Mouse (Mus musculus) hindbrain, embryonic 12.5 days (tissue): ENCODE data around the gene 1700069L16Rik. TPM values are rescaled to one million over a fixed set of nuclear protein-coding genes. Genes with fewer than 3 reads are reported as not detected.
A peak's percentile ranks its signal among the peaks of the same experiment; 100 is the strongest.

ENCODE experiments used
- ATAC-seq: fragments of 200-750 bp; cut with Nextera tagmentation; 2 replicates; pipeline ENCODE4 v1.8.0; 2017; ENCODE audit warnings: moderate TSS enrichment; ENCODE audit not compliant: low FRiP score
- H3K27ac ChIP-seq: fragments of 300-500 bp; sonication (generic); 2 replicates; pipeline ENCODE4 v1.5.1; 2016; ENCODE audit warnings: mild to moderate bottlenecking
- H3K27me3 ChIP-seq: fragments of 300-500 bp; sonication (generic); 2 replicates; pipeline ENCODE4 v1.6.1; 2016; ENCODE audit warnings: mild to moderate bottlenecking
- H3K36me3 ChIP-seq: fragments of 300-500 bp; sonication (generic); 2 replicates; pipeline ENCODE4 v1.6.1; 2016; ENCODE audit warnings: mild to moderate bottlenecking
- H3K4me1 ChIP-seq: fragments of 300-500 bp; sonication (generic); 2 replicates; pipeline ENCODE4 v1.6.1; 2016
- H3K4me2 ChIP-seq: fragments of 300-500 bp; sonication (generic); replicated peaks from 2 replicates; pipeline ENCODE4 v1.6.1; 2016; ENCODE audit warnings: mild to moderate bottlenecking
- H3K4me3 ChIP-seq: fragments of 300-500 bp; sonication (generic); 2 replicates; pipeline ENCODE4 v1.5.1; 2016; ENCODE audit warnings: mild to moderate bottlenecking
- H3K9ac ChIP-seq: fragments of 300-500 bp; sonication (generic); 2 replicates; pipeline ENCODE4 v1.6.1; 2016; ENCODE audit warnings: mild to moderate bottlenecking, moderate library complexity
- H3K9me3 ChIP-seq: fragments of 300-500 bp; sonication (generic); replicated peaks from 2 replicates; pipeline ENCODE4 v1.6.1; 2016; ENCODE audit warnings: mild to moderate bottlenecking
- WGBS: fragments of 180-500 bp; shearing (Covaris S2); methylation state at CpG from one replicate; pipeline ENCODE4 v1.1.7; 2016; 5-methylcytosine and 5-hydroxymethylcytosine counted together
- polyA plus RNA-seq: library from polyadenylated mRNA; unstranded; fragments of >200 nt; fragmentation: Nextera tagmentation; extraction: Ambion mirVana; gene quantifications from 2 replicates; pipeline ENCODE4 v1.2.1, GENCODE M21; 2016

The 1700069L16Rik gene
- polyA plus RNA-seq, 1 experiment from 2014 or later, result not detected

GRCm38 (mm10) chr5:113700388-113701023 is 24.1 kb downstream of the 1700069L16Rik start:
- no peak for ATAC-seq
- Histone ChIP-seq H3K9me3 (no peaks in the 10 kb centered on the region), H3K27me3 (no peaks in the 10 kb centered on the region), H3K4me2 (no peak overlapping the region), H3K36me3 (no peaks in the 10 kb centered on the region), H3K27ac (no peak overlapping the region), H3K9ac (no peak overlapping the region), H3K4me3 (no peak overlapping the region), H3K4me1 (peaks cover 14% of the 10 kb centered on the region)
- whole genome bisulfite sequencing, result 78% methylated on average over 19 of the region's 19 CpGs

- H3K27me3 ChIP-seq, result no peaks in the 10 kb centered on the region
- H3K9me3 ChIP-seq, result peaks cover 3% of the 10 kb centered on the region; the same call in 1 of the 2 replicates
- H3K9ac ChIP-seq, result no peak overlapping the region
- H3K36me3 ChIP-seq, result no peaks in the 10 kb centered on the region
- no peak overlapping the region for H3K4me3 ChIP-seq
- H3K4me2 ChIP-seq, result no peak overlapping the region
- 64% methylated on average over 5 of the region's 5 CpGs for WGBS
- peaks cover 25% of the 10 kb centered on the region for H3K4me1 ChIP-seq
- no peak for ATAC-seq
- no peak overlapping the region for H3K27ac ChIP-seq
Observed at GRCm38 (mm10) chr5:113694415-113694814, 30.2 kb downstream of the 1700069L16Rik start.

- Histone ChIP-seq H3K4me3 (no peak overlapping the region), H3K4me1 (peaks cover 25% of the 10 kb centered on the region), H3K9me3 (peaks cover 3% of the 10 kb centered on the region; the same call in 1 of the 2 replicates), H3K36me3 (no peaks in the 10 kb centered on the region), H3K4me2 (no peak overlapping the region), H3K27ac (no peak overlapping the region), H3K9ac (no peak overlapping the region), H3K27me3 (no peaks in the 10 kb centered on the region)
- 62% methylated on average over 4 of the region's 4 CpGs for WGBS
- ATAC-seq, result no peak
Observed at GRCm38 (mm10) chr5:113694000-113694399, 30.6 kb downstream of the 1700069L16Rik start.

- ATAC-seq, result no peak
- peaks cover 3% of the 10 kb centered on the region; the same call in 1 of the 2 replicates for H3K9me3 ChIP-seq
- no peak overlapping the region for H3K4me2 ChIP-seq
- no peak overlapping the region for H3K9ac ChIP-seq
- WGBS, result 83% methylated on average over 8 of the region's 8 CpGs
- H3K4me3 ChIP-seq, result no peak overlapping the region
- no peaks in the 10 kb centered on the region for H3K36me3 ChIP-seq
- peaks cover 29% of the 10 kb centered on the region for H3K4me1 ChIP-seq
- H3K27ac ChIP-seq, result no peak overlapping the region
- H3K27me3 ChIP-seq, result no peaks in the 10 kb centered on the region
Observed at GRCm38 (mm10) chr5:113693196-113693755, 31.3 kb downstream of the 1700069L16Rik start.

GRCm38 (mm10) chr5:113690866-113691265 is 33.7 kb downstream of the 1700069L16Rik start:
- Histone ChIP-seq H3K9me3 (peaks cover 3% of the 10 kb centered on the region; the same call in 1 of the 2 replicates), H3K4me2 (no peak overlapping the region), H3K27me3 (no peaks in the 10 kb centered on the region), H3K4me3 (no peak overlapping the region), H3K9ac (no peak overlapping the region), H3K27ac (0 out of 2 replicates have a peak overlapping the region, but pooled peaks have one; percentile 66), H3K4me1 (peaks cover 29% of the 10 kb centered on the region), H3K36me3 (no peaks in the 10 kb centered on the region)
- WGBS, result 92% methylated on average over 2 of the region's 2 CpGs
- peak; percentile 18 for ATAC-seq

- peak; percentile 82 for ATAC-seq
- H3K27ac ChIP-seq, result peak overlapping the region; percentile 66
- no peak overlapping the region for H3K4me3 ChIP-seq
- 42% methylated on average over 15 of the region's 15 CpGs for WGBS
- H3K9ac ChIP-seq, result no peak overlapping the region
- H3K4me2 ChIP-seq, result peak overlapping the region; percentile 19; the same call in 1 of the 2 replicates
- H3K9me3 ChIP-seq, result peaks cover 3% of the 10 kb centered on the region; the same call in 1 of the 2 replicates
- H3K4me1 ChIP-seq, result peaks cover 29% of the 10 kb centered on the region
- no peaks in the 10 kb centered on the region for H3K27me3 ChIP-seq
- no peaks in the 10 kb centered on the region for H3K36me3 ChIP-seq
Observed at GRCm38 (mm10) chr5:113690069-113690548, 34.5 kb downstream of the 1700069L16Rik start.

- WGBS, result 82% methylated on average over 5 of the region's 5 CpGs
- ATAC-seq, result no peak
Observed at GRCm38 (mm10) chr5:113687514-113687913, 37.1 kb downstream of the 1700069L16Rik start.

GRCm38 (mm10) chr5:113685471-113685870 is 39.1 kb downstream of the 1700069L16Rik start:
- Histone ChIP-seq H3K4me3 (no peak overlapping the region), H3K4me1 (peaks cover 17% of the 10 kb centered on the region), H3K27me3 (no peaks in the 10 kb centered on the region), H3K36me3 (no peaks in the 10 kb centered on the region), H3K27ac (no peak overlapping the region), H3K9me3 (no peaks in the 10 kb centered on the region), H3K4me2 (no peak overlapping the region), H3K9ac (no peak overlapping the region)
- WGBS, result 84% methylated on average over 5 of the region's 5 CpGs
- no peak for ATAC-seq

More at GRCm38 (mm10) chr5:113687514-113687913, 37.1 kb downstream of the 1700069L16Rik start:
- Histone ChIP-seq H3K27ac (no peak overlapping the region), H3K27me3 (no peaks in the 10 kb centered on the region), H3K4me1 (peaks cover 16% of the 10 kb centered on the region), H3K36me3 (no peaks in the 10 kb centered on the region), H3K4me2 (no peak overlapping the region), H3K4me3 (no peak overlapping the region), H3K9me3 (no peaks in the 10 kb centered on the region), H3K9ac (no peak overlapping the region)

GRCm38 (mm10) chr5:113683246-113683645 is 41.3 kb downstream of the 1700069L16Rik start:
- Histone ChIP-seq H3K4me2 (no peak overlapping the region), H3K27me3 (no peaks in the 10 kb centered on the region), H3K27ac (no peak overlapping the region), H3K4me3 (no peak overlapping the region), H3K4me1 (peaks cover 5% of the 10 kb centered on the region; the same call in 1 of the 2 replicates), H3K9ac (no peak overlapping the region), H3K36me3 (no peaks in the 10 kb centered on the region), H3K9me3 (no peaks in the 10 kb centered on the region)
- WGBS, result 68% methylated on average over 5 of the region's 5 CpGs
- ATAC-seq, result no peak

GRCm38 (mm10) chr5:113682472-113682871 is 42.1 kb downstream of the 1700069L16Rik start:
- Histone ChIP-seq H3K4me2 (no peak overlapping the region), H3K4me3 (no peak overlapping the region), H3K4me1 (peaks cover 5% of the 10 kb centered on the region; the same call in 1 of the 2 replicates), H3K9ac (no peak overlapping the region), H3K27me3 (no peaks in the 10 kb centered on the region), H3K36me3 (no peaks in the 10 kb centered on the region), H3K27ac (no peak overlapping the region), H3K9me3 (no peaks in the 10 kb centered on the region)
- ATAC-seq, result no peak
- 84% methylated on average over 3 of the region's 3 CpGs for WGBS

- Histone ChIP-seq H3K27ac (no peak overlapping the region), H3K9ac (no peak overlapping the region), H3K27me3 (no peaks in the 10 kb centered on the region), H3K36me3 (no peaks in the 10 kb centered on the region), H3K4me3 (no peak overlapping the region), H3K9me3 (no peaks in the 10 kb centered on the region), H3K4me2 (no peak overlapping the region), H3K4me1 (peaks cover 5% of the 10 kb centered on the region; the same call in 1 of the 2 replicates)
- no peak for ATAC-seq
- WGBS, result 65% methylated on average over 14 of the region's 14 CpGs
Observed at GRCm38 (mm10) chr5:113681219-113681618, 43.4 kb downstream of the 1700069L16Rik start.

GRCm38 (mm10) chr5:113679509-113679908 is 45.1 kb downstream of the 1700069L16Rik start:
- Histone ChIP-seq H3K4me3 (no peak overlapping the region), H3K4me2 (no peak overlapping the region), H3K4me1 (peaks cover 5% of the 10 kb centered on the region; the same call in 1 of the 2 replicates), H3K27ac (no peak overlapping the region), H3K36me3 (no peaks in the 10 kb centered on the region), H3K9me3 (no peaks in the 10 kb centered on the region), H3K27me3 (no peaks in the 10 kb centered on the region), H3K9ac (no peak overlapping the region)
- ATAC-seq, result no peak
- WGBS, result 89% methylated on average over 4 of the region's 4 CpGs
